Mouse (Mus musculus) midbrain, postnatal 0 days (tissue): ENCODE measurements at regions not wholly inside any gene's neighbourhood (a gene's known extent, or its start where the extent isn't known, plus 50 kb on each side); places are given as distances from the start of the nearest gene placed in this dataset.

ENCODE experiments used
- ATAC-seq: fragments of 200-750 bp; cut with Nextera tagmentation; 2 replicates; pipeline ENCODE4 v1.8.0; 2017; ENCODE audit warnings: moderate number of reproducible peaks, mild to moderate bottlenecking, moderate TSS enrichment, moderate library complexity; ENCODE audit not compliant: low FRiP score
- DNase-seq: peaks from one replicate; pipeline ENCODE4 v3.0.0-alpha.2; 2015; ENCODE audit warnings: low spot score
- H3K27ac ChIP-seq: fragments of 300-500 bp; sonication (generic); 2 replicates; pipeline ENCODE4 v1.5.1; 2014; ENCODE audit warnings: low read depth, mild to moderate bottlenecking, low read length, mixed read lengths
- H3K27me3 ChIP-seq: fragments of 300-500 bp; sonication (generic); 2 replicates; pipeline ENCODE4 v1.6.1; 2014; ENCODE audit warnings: low read length, control low read depth, mixed read lengths; ENCODE audit not compliant: insufficient read depth
- H3K36me3 ChIP-seq: fragments of 300-500 bp; sonication (generic); 2 replicates; pipeline ENCODE4 v1.6.1; 2014; ENCODE audit warnings: low read length, control low read depth, mixed read lengths; ENCODE audit not compliant: insufficient read depth
- H3K4me1 ChIP-seq: fragments of 300-500 bp; sonication (generic); 2 replicates; pipeline ENCODE4 v1.6.1; 2014; ENCODE audit warnings: mild to moderate bottlenecking, control low read depth, antibody characterized with exemption, low read length, mixed read lengths; ENCODE audit not compliant: insufficient read depth
- H3K4me2 ChIP-seq: fragments of 300-500 bp; sonication (generic); 2 replicates; pipeline ENCODE4 v1.6.1; 2014; ENCODE audit warnings: low read depth, mild to moderate bottlenecking, low read length, mixed read lengths; ENCODE audit not compliant: poor library complexity, severe bottlenecking
- H3K4me3 ChIP-seq: fragments of 300-500 bp; sonication (generic); 2 replicates; pipeline ENCODE4 v1.5.1; 2014; ENCODE audit warnings: low read depth, mild to moderate bottlenecking, low read length, moderate library complexity
- H3K9ac ChIP-seq: fragments of 300-500 bp; sonication (generic); replicated peaks from 2 replicates; pipeline ENCODE4 v1.6.1; 2014; ENCODE audit warnings: mild to moderate bottlenecking, low read length, moderate library complexity, mixed read lengths; ENCODE audit not compliant: poor library complexity, severe bottlenecking
- H3K9me3 ChIP-seq: fragments of 300-500 bp; sonication (generic); 2 replicates; pipeline ENCODE4 v1.6.1; 2016; ENCODE audit warnings: low read length, control low read depth
- CTCF ChIP-seq: IDR thresholded peaks from 2 replicates; pipeline ENCODE4 v1.5.1; 2016; ENCODE audit warnings: antibody characterized with exemption, mild to moderate bottlenecking
- WGBS: fragments of 180-500 bp; shearing (Covaris S2); extraction: QIAGEN DNeasy Blood & Tissue Kit; methylation state at CpG from one replicate; pipeline ENCODE4 v1.1.7; 2014; 5-methylcytosine and 5-hydroxymethylcytosine counted together

GRCm38 (mm10) chr11:38886466-38886865, 1650.7 kb upstream of the Tenm2 start:
- ATAC-seq (no peak), DNase-seq (no peak)
- Histone ChIP-seq H3K27ac (no peak overlapping the region), H3K9ac (no peak overlapping the region), H3K9me3 (no peaks in the 10 kb centered on the region), H3K4me1 (no peaks in the 10 kb centered on the region), H3K36me3 (no peaks in the 10 kb centered on the region), H3K4me2 (no peak overlapping the region), H3K27me3 (no peaks in the 10 kb centered on the region), H3K4me3 (no peak overlapping the region)
- TF ChIP-seq CTCF = no peak
- 34% methylated on average over 1 of the region's 1 CpGs for WGBS

GRCm38 (mm10) chr11:38861622-38862345, 1626.0 kb upstream of the Tenm2 start:
- no peak for TF ChIP-seq CTCF
- Histone ChIP-seq H3K4me1 (no peaks in the 10 kb centered on the region), H3K27ac (peak overlapping the region; percentile 65), H3K9ac (no peak overlapping the region), H3K9me3 (no peaks in the 10 kb centered on the region), H3K4me2 (0 out of 2 replicates have a peak overlapping the region, but pooled peaks have one; percentile 7), H3K4me3 (no peak overlapping the region), H3K36me3 (no peaks in the 10 kb centered on the region), H3K27me3 (no peaks in the 10 kb centered on the region)
- 4% methylated on average over 9 of the region's 9 CpGs for WGBS
- DNase-seq (peak; percentile 40), ATAC-seq (no peak)

GRCm38 (mm10) chr11:38856645-38857044, 1620.9 kb upstream of the Tenm2 start:
- Histone ChIP-seq H3K4me3 (no peak overlapping the region), H3K4me2 (no peak overlapping the region), H3K9me3 (no peaks in the 10 kb centered on the region), H3K36me3 (no peaks in the 10 kb centered on the region), H3K27ac (no peak overlapping the region), H3K9ac (no peak overlapping the region), H3K4me1 (no peaks in the 10 kb centered on the region), H3K27me3 (no peaks in the 10 kb centered on the region)
- WGBS = 45% methylated on average over 9 of the region's 9 CpGs
- no peak for ATAC-seq
- no peak for TF ChIP-seq CTCF
- no peak for DNase-seq

GRCm38 (mm10) chr11:38829148-38829547, 1593.4 kb upstream of the Tenm2 start:
- Histone ChIP-seq H3K9me3 (no peaks in the 10 kb centered on the region), H3K27ac (no peak overlapping the region), H3K4me3 (no peak overlapping the region), H3K27me3 (no peaks in the 10 kb centered on the region), H3K9ac (no peak overlapping the region), H3K4me1 (no peaks in the 10 kb centered on the region), H3K36me3 (no peaks in the 10 kb centered on the region), H3K4me2 (no peak overlapping the region)
- no peak for DNase-seq
- no peak for ATAC-seq
- WGBS = 57% methylated on average over 5 of the region's 5 CpGs
- no peak for TF ChIP-seq CTCF

GRCm38 (mm10) chr11:38828375-38828774, 1592.6 kb upstream of the Tenm2 start:
- Histone ChIP-seq H3K27ac (no peak overlapping the region), H3K9ac (no peak overlapping the region), H3K4me3 (no peak overlapping the region), H3K9me3 (no peaks in the 10 kb centered on the region), H3K27me3 (no peaks in the 10 kb centered on the region), H3K4me1 (no peaks in the 10 kb centered on the region), H3K4me2 (no peak overlapping the region), H3K36me3 (no peaks in the 10 kb centered on the region)
- no peak for TF ChIP-seq CTCF
- ATAC-seq = no peak
- WGBS = 27% methylated on average over 2 of the region's 2 CpGs
- DNase-seq = no peak

GRCm38 (mm10) chr11:38825172-38825753, 1589.5 kb upstream of the Tenm2 start:
- H3K4me1 ChIP-seq = no peaks in the 10 kb centered on the region
- no peak overlapping the region for H3K4me2 ChIP-seq
- H3K27ac ChIP-seq = no peak overlapping the region
- ATAC-seq (no peak), DNase-seq (no peak)
- no peaks in the 10 kb centered on the region for H3K27me3 ChIP-seq
- H3K9ac ChIP-seq = no peak overlapping the region
- H3K9me3 ChIP-seq = no peaks in the 10 kb centered on the region
- H3K4me3 ChIP-seq = no peak overlapping the region
- 77% methylated on average over 1 of the region's 1 CpGs for WGBS
- no peak for TF ChIP-seq CTCF
- no peaks in the 10 kb centered on the region for H3K36me3 ChIP-seq
